Mouse (Mus musculus): ENCODE data around the gene F930015N05Rik. TPM values are rescaled to one million over a fixed set of nuclear protein-coding genes. Genes with fewer than 3 reads are reported as not detected.

Gene F930015N05Rik
- not detected for polyA plus RNA-seq (2014; fragmentation: Illumina TruSeq; extraction: RNeasy Lipid Tissue Mini Kit (QIAGEN cat#74804); ENCODE audit: low read depth, low replicate concordance)

GRCm38 (mm10) chr11:64436412-64436727, at the start of gene F930015N05Rik:
Gene F930015N05Rik, minus strand, starts transcription at chr11:64436653.

GRCm38 (mm10) chr11:64434611-64435545, 1.6 kb downstream of the F930015N05Rik start, which contains the start of gene Hs3st3a1:
Gene Hs3st3a1, plus strand, starts transcription at chr11:64435332.

Other genes with a start within 250 kb of the F930015N05Rik start
- 2.2 TPM for gene Hs3st3a1, start 1.3 kb downstream of the F930015N05Rik start, polyA plus RNA-seq (2014; fragmentation: Illumina TruSeq; extraction: RNeasy Lipid Tissue Mini Kit (QIAGEN cat#74804); ENCODE audit: low read depth, low replicate concordance)